Mouse (Mus musculus): ENCODE results near the gene Pon3.
A peak's percentile ranks its signal among the peaks of the same experiment; 100 is the strongest.

Pon3 gene

DNA sequence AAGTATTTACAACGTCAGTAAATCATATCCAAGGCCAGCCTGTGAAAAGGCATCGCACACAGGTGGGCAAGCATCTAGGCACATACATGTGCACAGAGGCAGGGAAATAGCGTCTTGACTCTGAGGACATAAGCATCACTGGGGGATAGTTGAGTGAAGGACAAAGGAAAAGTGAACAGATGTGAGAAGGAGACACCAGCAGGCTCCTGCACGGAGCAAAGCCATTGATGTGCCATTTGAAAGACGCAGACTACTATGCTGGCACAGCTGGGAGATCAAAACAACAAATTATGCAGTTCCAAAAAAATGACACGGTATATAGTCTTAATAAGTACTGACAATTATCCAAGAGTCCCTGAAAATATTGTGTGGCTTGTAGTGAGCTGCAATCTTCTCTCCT lies 68.5 kb downstream of the Pon3 start:
- Histone ChIP-seq H3K27me3 (ENCODE audit: insufficient read depth, low read length) (peaks cover 4% of the 10 kb centered on the region), H3K9me3 (ENCODE audit: low read length) (no peaks in the 10 kb centered on the region), H3K36me3 (ENCODE audit: insufficient read depth, low read length) (no peaks in the 10 kb centered on the region), H3K4me3 (replicated peaks; ENCODE audit: low read length) (no peak overlapping the region), H3K4me1 (replicated peaks; ENCODE audit: low read depth, low read length) (no peaks in the 10 kb centered on the region)
- no peak for TF ChIP-seq NANOG (IDR thresholded peaks at IDR 0.05; ENCODE audit: borderline replicate concordance, low read length)

DNA sequence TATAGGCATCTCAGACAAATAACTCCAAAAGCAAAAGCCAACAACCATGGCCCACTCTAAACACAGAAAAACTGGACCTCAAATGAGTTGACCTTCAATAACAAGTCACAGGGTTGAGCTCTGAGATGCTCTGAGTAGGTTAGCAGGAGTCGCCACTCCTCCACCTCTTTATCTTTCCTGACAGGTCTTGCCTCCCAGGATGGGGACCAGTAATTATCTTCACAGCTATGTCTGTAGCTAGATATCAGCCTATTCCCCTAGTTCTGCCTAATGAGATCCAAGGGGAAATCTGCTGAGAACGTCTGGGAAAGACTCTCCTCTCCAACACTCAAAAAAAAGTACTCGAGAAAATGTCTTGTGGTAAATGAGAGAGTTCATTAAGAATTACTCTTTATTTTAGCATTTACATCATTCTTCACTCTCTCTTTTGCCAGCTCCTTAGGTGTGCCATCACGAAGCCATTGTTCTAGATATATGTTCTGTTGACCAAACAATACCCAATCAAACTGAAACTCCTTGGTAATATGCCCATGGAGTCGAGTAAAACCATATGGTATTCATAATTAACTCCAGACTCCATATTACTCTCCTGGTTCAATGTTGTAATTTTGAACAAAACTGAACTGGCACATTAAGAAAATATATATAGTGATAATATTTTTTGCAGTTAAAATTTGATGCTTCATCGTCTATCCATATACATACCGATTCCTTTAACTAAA lies 69.7 kb downstream of the Pon3 start:
- Histone ChIP-seq H3K4me3 (replicated peaks; ENCODE audit: low read length) (no peak overlapping the region), H3K9me3 (ENCODE audit: low read length) (no peaks in the 10 kb centered on the region), H3K4me1 (replicated peaks; ENCODE audit: low read depth, low read length) (no peaks in the 10 kb centered on the region), H3K27me3 (ENCODE audit: insufficient read depth, low read length) (peaks cover under 1% of the 10 kb centered on the region), H3K36me3 (ENCODE audit: insufficient read depth, low read length) (no peaks in the 10 kb centered on the region)
- TF ChIP-seq POU5F1 (IDR thresholded peaks at IDR 0.05; ENCODE audit: borderline replicate concordance, low read length) (no peak), CTCF (conservative IDR thresholded peaks at IDR 0.05; ENCODE audit: low read length) (no peak), NANOG (IDR thresholded peaks at IDR 0.05; ENCODE audit: borderline replicate concordance, low read length) (no peak)

DNA sequence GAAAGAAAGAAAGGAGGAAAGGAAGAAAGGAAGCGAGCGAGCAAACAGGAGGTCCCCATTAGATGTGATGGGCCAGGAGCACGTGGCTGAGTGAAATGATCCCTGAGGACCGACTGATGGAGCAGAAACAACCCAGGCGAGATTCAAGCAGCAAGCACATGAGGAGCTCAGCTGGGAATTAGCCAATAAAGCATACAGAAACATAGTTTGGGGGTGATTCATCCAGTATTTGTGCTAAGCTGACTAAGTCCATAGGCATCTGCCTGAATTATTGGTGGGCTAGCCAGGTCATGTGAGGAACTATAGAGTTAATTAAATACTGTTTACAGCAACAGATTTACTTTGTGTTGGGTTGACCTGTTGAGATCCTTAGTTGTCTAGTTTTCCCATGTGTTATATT lies 75.4 kb downstream of the Pon3 start:
- TF ChIP-seq POU5F1 (IDR thresholded peaks at IDR 0.05; ENCODE audit: borderline replicate concordance, low read length) (no peak), NANOG (IDR thresholded peaks at IDR 0.05; ENCODE audit: borderline replicate concordance, low read length) (no peak), CTCF (conservative IDR thresholded peaks at IDR 0.05; ENCODE audit: low read length) (no peak)
- H3K27me3 ChIP-seq (ENCODE audit: insufficient read depth, low read length) = no peaks in the 10 kb centered on the region
- H3K4me1 ChIP-seq (replicated peaks; ENCODE audit: low read depth, low read length) = no peaks in the 10 kb centered on the region
- H3K9me3 ChIP-seq (ENCODE audit: low read length) = 0 out of 2 replicates have a peak, but pooled peaks cover 3% of the 10 kb centered on the region
- no peak overlapping the region for H3K4me3 ChIP-seq (replicated peaks; ENCODE audit: low read length)
- H3K36me3 ChIP-seq (ENCODE audit: insufficient read depth, low read length) = no peaks in the 10 kb centered on the region

DNA sequence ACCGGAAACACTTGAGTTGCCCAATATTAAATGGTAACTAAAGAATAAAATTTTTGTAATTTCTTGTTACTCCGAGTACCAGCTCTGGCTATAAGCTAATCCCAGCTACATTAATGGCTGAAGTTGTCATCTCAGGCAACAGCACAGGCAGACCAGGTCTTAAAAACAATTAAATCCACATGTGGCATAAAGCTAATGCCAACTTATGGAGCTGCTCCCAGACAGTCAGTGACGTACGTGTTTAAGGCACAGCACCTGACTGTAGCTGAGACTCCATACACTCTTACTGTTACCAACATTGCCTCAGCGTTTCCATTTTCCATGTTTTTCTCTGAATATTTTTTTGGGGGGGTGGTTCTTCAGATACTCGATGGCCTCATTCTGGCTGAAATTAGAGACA lies 76.9 kb downstream of the Pon3 start:
- Histone ChIP-seq H3K4me3 (replicated peaks; ENCODE audit: low read length) (no peak overlapping the region), H3K9me3 (ENCODE audit: low read length) (0 out of 2 replicates have a peak, but pooled peaks cover 3% of the 10 kb centered on the region), H3K36me3 (ENCODE audit: insufficient read depth, low read length) (no peaks in the 10 kb centered on the region), H3K27me3 (ENCODE audit: insufficient read depth, low read length) (no peaks in the 10 kb centered on the region), H3K4me1 (replicated peaks; ENCODE audit: low read depth, low read length) (no peaks in the 10 kb centered on the region)
- no peak for TF ChIP-seq POU5F1 (IDR thresholded peaks at IDR 0.05; ENCODE audit: borderline replicate concordance, low read length)
- no peak for TF ChIP-seq CTCF (conservative IDR thresholded peaks at IDR 0.05; ENCODE audit: low read length)
- TF ChIP-seq NANOG (IDR thresholded peaks at IDR 0.05; ENCODE audit: borderline replicate concordance, low read length) = no peak

DNA sequence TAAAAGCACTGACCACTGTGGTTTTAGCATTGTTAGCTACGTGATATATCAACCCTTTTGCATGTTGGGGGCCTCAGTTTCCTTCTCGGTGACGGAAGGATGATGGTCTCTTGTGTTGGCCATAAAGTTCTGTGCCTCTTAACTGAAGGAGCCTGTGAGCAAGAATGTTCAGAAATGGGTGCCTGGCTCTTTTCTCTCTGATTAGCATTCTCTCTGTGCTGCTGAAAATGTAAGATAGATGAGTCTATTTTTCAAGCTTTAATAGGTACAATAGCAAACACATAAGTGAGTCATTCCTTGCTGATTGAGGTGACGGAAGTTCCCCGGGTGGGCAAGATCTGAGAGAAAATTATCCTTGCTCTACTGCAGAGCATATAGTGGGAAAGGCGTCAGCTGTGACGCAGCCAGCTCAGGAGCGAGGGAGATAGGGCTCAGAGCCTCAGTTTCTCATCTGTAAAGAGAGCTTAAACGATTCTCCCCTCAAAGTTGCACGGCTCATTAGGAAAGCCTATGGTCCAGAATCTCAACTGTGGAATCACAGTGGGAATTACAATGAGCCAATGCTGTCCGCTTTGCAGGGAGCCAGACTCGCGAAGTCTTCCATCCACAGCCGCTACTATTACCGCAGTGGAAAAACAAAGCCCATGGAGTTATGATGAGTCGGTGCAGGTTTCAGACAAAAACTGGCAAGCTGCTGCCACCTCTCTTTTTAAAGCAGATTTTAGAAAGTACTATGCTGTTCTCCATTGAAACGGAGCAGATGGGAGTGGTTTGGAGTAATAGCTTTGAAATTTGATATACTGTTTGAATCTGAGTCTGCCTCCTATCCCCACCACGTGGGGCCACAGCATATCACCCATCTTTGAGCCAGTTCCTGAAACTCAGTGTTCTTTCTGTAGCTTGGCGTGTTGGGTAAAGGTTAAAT lies 77.9 kb downstream of the Pon3 start:
- Histone ChIP-seq H3K27me3 (ENCODE audit: insufficient read depth, low read length) (no peaks in the 10 kb centered on the region), H3K9me3 (ENCODE audit: low read length) (0 out of 2 replicates have a peak, but pooled peaks cover 3% of the 10 kb centered on the region), H3K4me3 (replicated peaks; ENCODE audit: low read length) (no peak overlapping the region), H3K4me1 (replicated peaks; ENCODE audit: low read depth, low read length) (no peaks in the 10 kb centered on the region), H3K36me3 (ENCODE audit: insufficient read depth, low read length) (no peaks in the 10 kb centered on the region)
- TF ChIP-seq POU5F1 (IDR thresholded peaks at IDR 0.05; ENCODE audit: borderline replicate concordance, low read length) (no peak), NANOG (IDR thresholded peaks at IDR 0.05; ENCODE audit: borderline replicate concordance, low read length) (no peak), CTCF (conservative IDR thresholded peaks at IDR 0.05; ENCODE audit: low read length) (no peak)

DNA sequence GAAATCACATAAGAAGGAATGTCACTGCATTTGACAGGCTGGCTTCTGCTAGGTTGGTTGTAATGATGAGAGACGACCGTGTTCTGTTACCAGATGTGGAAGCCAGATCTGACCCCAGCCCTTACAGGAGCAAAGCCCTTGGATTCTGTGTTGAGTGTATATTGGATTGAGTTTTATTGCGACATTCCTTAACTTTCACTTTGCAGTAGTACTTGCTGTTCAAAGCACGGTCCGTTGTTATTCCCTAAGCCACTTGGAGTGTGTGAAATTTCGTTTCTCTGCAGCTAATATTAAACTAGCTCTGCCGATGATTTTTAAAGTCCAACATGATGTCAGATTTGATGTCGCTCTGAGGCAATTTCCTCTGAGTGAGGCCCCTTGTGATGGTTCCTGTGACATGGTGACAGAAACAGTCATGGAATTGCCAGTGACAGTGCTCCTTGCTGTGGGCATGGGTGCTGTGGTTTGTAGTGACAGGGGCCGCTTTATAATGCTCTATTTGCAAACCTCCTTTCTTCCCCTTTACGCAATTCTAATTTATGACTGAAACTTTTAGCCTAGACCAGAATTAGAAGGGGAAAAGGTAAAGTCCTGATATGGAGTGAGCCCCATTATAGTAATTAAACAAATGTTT lies 81.8 kb downstream of the Pon3 start:
- Histone ChIP-seq H3K27me3 (ENCODE audit: insufficient read depth, low read length) (0 out of 2 replicates have a peak, but pooled peaks cover 3% of the 10 kb centered on the region), H3K4me3 (replicated peaks; ENCODE audit: low read length) (no peak overlapping the region), H3K9me3 (ENCODE audit: low read length) (0 out of 2 replicates have a peak, but pooled peaks cover 3% of the 10 kb centered on the region), H3K4me1 (replicated peaks; ENCODE audit: low read depth, low read length) (peaks cover 8% of the 10 kb centered on the region), H3K36me3 (ENCODE audit: insufficient read depth, low read length) (no peaks in the 10 kb centered on the region)
- TF ChIP-seq NANOG (IDR thresholded peaks at IDR 0.05; ENCODE audit: borderline replicate concordance, low read length) (no peak), POU5F1 (IDR thresholded peaks at IDR 0.05; ENCODE audit: borderline replicate concordance, low read length) (no peak), CTCF (conservative IDR thresholded peaks at IDR 0.05; ENCODE audit: low read length) (no peak)

DNA sequence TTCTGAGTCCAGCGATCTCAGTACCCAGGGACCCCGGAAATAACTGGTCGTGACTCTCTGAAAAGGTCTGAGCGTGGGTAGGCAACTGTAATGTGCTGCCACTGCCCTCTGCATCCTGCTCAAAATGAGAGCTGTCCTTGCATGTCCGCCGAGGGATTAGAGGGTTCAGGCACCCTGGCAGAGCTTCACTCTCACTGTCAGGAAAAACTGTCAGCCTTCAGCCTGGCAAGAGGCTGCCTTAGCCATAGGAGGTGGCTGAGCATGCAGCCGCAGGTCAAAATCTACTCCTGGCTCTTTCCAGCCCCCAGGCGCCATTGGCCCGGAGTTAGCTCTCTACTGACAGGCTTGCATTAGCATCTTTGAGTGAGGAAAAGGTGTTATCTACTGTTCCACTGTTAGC lies 83.5 kb downstream of the Pon3 start:
- Histone ChIP-seq H3K9me3 (ENCODE audit: low read length) (0 out of 2 replicates have a peak, but pooled peaks cover 3% of the 10 kb centered on the region), H3K4me1 (replicated peaks; ENCODE audit: low read depth, low read length) (peaks cover 10% of the 10 kb centered on the region), H3K27me3 (ENCODE audit: insufficient read depth, low read length) (0 out of 2 replicates have a peak, but pooled peaks cover 3% of the 10 kb centered on the region), H3K36me3 (ENCODE audit: insufficient read depth, low read length) (no peaks in the 10 kb centered on the region), H3K4me3 (replicated peaks; ENCODE audit: low read length) (peak overlapping the region; percentile 60)
- TF ChIP-seq NANOG (IDR thresholded peaks at IDR 0.05; ENCODE audit: borderline replicate concordance, low read length) (no peak), POU5F1 (IDR thresholded peaks at IDR 0.05; ENCODE audit: borderline replicate concordance, low read length) (no peak), CTCF (conservative IDR thresholded peaks at IDR 0.05; ENCODE audit: low read length) (no peak)

DNA sequence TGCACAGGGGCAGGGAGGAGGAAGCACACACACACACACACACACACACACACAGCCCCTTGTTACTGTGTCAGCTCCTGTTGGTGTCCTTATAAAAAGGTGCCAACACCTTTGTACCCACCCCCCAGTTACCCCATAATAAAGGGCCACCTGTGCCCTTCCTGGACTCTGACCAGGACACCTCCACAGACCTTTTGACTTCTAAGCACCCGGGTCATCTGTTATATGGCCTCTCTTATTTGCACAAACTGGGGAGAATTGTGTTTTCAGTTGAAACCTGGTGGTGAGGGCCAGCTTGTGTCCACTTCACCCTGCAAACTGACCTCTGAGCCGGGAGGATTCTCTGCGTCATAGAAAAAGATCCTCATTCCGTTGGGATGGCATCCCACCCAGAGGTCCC lies 84.7 kb downstream of the Pon3 start:
- Histone ChIP-seq H3K9me3 (ENCODE audit: low read length) (0 out of 2 replicates have a peak, but pooled peaks cover 3% of the 10 kb centered on the region), H3K36me3 (ENCODE audit: insufficient read depth, low read length) (no peaks in the 10 kb centered on the region), H3K4me1 (replicated peaks; ENCODE audit: low read depth, low read length) (peaks cover 16% of the 10 kb centered on the region), H3K27me3 (ENCODE audit: insufficient read depth, low read length) (0 out of 2 replicates have a peak, but pooled peaks cover 3% of the 10 kb centered on the region), H3K4me3 (replicated peaks; ENCODE audit: low read length) (no peak overlapping the region)
- TF ChIP-seq CTCF (conservative IDR thresholded peaks at IDR 0.05; ENCODE audit: low read length) (no peak), POU5F1 (IDR thresholded peaks at IDR 0.05; ENCODE audit: borderline replicate concordance, low read length) (no peak), NANOG (IDR thresholded peaks at IDR 0.05; ENCODE audit: borderline replicate concordance, low read length) (no peak)

Data from E14TG2a.4 (cell line).